Mouse (Mus musculus) megakaryocyte, adult 5-6 weeks (primary cell): ENCODE results near the gene Mxd3. TPM values are rescaled to one million over a fixed set of nuclear protein-coding genes. Genes with fewer than 3 reads are reported as not detected.

ENCODE experiments used
- ATAC-seq: 2 replicates; pipeline ENCODE4 v1.8.0; 2016; ENCODE audit warnings: mild to moderate bottlenecking, inconsistent platforms; ENCODE audit not compliant: poor library complexity, severe bottlenecking
- total RNA-seq, 2 experiments: library from RNA; stranded (forward) in 1 of 2; stranded (reverse) in 1 of 2; fragments of 153-499, 151-499 nt in 1 of 2; fragments of 221-1000, 200-1000 nt in 1 of 2; gene quantifications; 2 replicates each; pipeline versions ENCODE4 v1.2.3 to v1.2.4; 2015 to 2017

The Mxd3 gene
- total RNA-seq (2015) (33.1 and 36.5 TPM in 2 replicates), total RNA-seq (2017) (31.4 and 36.1 TPM in 2 replicates)

DNA sequence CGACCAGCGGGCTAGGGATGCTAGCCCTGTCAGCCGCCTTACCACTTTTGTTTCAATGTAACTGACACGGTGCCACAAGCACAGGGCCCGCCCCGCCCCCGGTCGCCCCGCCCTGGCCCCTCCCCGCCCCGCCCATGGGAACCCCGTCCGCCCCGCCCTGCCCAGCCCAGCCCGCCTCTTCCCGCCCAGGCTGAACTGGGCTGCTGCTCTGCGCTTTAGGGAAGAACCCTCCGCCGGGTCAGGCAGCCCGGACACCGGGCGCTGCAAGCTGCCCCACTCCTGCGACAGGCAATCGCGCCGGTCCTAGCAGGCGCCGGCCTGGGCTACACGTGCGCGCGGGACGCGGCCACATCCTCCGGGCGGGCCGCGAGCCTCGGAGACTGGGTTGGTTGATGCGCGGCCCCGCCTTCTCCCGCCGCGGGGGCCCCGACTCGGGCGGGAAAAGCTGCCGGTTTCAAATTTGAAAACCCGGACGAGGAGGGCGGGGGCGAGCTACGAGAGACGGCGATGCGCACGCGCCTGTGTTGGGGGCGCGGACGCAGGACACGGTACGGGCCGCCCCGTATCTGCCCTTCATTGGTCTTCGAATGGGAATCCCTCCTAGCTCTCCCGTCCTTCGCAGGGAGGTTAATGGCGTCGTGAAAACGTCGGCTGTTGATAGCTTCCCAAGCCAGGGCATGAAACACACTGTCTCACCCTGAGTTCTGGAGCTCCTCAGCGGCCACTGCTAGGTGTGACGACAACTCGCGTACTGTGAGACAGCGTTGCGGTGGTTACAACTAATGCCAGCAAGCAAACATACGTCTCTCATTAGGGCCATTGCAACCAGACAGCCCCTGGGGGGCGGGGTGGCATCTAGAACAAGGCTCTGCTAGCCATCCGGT lies at the start of gene Mxd3:
Mxd3 (minus strand) TSS at position 141 of the 884 bp plus-strand sequence.
- ATAC-seq, result peak; percentile 69

DNA sequence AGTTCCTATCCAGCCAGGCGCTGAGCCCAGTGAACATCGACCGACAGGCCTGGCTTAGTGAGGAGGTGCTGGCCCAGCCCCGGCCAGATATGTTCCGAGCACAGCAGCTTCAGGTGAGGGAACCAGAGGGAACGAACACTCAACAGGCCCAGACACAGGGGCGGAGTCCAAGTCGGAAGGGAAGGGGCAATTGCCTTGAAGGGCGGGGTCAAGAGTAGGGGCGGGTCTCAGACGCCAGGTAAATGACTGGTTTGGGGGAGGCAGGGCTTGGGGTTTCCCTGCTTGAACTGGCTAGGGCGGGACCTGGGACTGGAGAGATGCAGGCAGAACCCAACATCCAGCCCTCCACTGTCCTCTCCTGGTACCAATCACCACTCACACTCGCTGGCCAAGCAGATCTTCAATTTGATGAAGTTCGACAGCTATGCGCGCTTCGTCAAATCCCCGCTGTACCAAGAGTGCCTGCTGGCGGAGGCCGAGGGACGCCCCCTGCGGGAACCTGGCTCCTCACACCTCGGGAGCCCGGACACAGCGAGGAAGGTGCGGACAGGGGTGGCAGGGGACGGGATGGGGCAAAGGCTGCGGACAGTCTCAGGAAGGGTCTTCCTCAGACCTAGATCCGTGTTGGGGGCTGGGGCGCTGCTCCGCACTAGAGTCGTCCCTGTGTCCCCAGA lies 49.4 kb upstream of the Mxd3 start:
- no peak for ATAC-seq

DNA sequence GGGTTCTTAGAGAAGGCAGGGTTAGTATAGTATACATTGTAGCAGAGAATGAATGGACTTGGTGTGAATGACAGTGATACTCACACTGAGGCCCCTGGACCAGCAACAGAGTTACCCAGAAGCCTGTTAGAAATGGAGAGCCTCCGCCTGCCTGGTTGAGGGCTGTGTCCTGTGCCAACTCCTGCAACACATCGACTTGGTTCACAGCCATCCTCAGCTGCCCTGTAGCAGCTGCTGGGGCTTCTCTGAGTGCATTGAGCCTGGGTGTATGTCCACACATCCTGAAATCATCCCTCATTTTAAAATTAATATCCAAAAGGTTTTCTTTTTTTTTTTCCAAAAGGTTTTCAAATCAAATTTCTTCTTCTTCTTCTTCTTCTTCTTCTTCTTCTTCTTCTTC lies 46.3 kb upstream of the Mxd3 start:
- no peak for ATAC-seq

DNA sequence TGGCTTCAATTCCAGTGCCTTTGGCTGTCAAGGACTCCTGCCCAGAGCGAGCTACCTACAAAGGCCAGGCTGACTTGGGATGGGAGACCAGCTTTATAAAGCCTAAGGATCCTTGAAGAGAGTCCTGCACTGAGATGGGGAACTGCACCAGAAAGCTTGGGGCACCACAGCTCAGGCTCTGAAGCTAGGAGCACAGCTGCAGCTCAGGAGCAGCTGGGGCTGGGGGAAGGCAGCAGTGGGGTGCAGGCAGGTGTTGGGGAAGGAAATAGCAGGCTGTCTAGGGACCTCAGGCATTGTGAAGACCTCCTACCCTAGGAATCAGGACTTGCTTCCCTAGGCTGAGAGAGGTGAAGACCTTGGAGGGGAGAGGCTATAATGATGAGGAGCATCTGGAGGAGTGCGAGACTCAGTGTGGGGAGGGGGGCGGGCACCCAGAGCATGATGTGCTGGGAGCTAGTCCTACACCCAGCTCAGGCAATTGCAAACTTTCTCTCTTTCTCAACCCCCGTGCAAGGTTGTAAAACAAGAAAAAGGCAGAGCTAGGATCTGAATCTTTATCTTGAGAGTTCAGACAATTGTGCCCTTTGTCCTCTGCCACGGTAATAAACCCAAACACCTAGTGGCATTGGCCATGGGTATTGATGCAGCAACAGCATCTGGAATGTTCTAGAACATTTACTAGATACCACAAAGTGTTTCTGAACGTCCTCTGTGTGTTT lies 44.7 kb upstream of the Mxd3 start:
- no peak for ATAC-seq

DNA sequence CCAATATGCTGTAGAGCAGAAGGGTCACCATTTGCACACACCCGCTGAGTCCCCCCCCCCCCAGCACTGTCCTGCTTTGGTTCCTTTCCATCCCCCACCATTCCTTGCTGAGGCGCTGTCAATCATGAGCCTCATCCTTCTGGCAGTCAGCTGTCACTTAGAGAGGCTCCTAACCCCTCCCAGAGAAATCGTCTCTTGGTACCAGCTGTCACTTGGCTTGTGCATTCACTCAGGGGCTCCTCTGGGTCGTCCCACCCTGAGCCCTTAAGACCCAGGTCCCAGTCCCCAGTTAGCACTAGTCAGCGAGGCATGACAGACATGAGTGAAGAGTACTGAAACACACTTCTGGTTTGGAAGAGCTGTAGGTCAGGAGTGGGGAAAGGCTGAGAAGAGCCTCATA lies 42.1 kb upstream of the Mxd3 start:
- no peak for ATAC-seq

DNA sequence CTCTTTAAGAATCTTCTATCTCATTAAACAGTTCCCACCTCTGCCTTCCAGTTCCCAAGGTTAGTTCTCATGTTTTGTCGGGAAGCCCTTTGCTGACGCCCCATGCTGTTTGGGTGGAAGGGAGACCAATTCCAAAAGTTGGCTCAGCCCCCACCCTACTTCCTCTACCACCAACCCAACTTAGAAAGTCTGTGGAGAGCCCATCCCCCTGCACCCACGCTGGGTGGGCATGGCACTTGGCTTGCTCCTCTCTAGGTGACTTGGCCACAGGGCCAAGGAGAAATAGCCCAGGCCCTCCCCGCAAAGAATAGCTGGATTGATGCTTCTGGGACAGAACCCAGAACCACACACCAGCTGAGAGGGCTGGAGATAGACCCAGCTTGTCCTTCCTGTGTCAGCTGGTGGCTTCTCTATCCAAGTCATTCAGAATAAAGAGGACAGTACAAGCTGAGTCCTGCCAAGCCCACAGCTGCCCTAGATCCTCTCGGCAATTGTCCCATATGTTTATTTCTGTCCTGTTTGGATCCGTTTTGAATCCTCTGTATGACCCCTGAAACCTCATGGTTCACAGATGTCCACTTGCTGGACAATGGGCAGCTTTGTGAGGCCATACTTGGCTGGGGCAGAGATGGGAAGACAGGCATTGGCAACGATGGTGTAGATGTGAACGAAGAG lies 41.5 kb upstream of the Mxd3 start:
- no peak for ATAC-seq

DNA sequence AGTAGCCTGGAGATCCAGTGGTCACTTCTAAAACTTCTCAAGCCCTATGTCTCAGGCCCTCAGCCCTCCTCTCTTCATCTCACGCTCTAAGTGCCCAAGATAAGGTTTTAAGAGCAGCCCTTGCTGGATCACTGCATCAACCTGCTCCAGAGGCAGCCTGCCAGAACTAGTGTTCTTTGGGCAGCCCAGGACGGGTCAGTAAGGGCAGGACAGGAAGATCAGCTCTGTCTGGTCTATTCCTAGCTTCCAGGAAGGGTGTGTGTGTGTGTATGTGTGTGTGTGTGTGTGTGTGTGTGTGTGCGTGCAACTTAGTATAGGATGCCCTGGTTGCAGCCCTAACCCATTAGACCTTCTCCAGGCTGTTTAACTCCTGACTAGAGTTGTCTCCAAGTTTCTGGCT lies 40.6 kb upstream of the Mxd3 start:
- ATAC-seq, result no peak

DNA sequence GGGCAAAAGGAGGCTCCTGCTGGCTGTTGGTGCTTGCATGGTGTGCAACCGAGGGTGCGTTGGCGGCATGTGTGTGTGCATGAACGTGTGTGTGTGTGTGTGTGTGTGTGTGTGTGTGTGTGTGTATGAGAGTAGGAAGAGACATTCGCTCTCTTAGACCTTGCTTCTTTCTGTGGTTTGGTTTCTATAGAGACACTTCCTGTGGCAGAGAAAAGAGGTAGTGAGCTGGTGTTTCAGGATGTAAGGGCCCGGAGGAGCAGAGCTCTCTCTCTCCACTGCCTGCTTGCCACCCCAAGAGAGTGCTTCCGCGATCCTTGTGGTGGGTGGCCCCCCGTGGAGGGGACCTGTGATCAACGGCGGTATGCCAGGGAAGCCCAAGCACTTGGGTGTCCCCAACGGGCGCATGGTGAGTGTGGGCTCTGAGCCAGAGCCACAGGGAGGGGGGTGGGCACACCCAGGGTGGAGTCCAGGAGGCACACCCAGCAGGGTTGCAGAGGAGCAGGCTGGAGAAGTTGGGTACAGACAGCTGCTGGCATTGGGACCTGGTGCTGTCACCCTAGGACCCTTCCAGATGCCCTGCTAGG lies 40.0 kb upstream of the Mxd3 start, which contains the start of gene Rgs14:
Rgs14 (plus strand) TSS at position 202 of the 584 bp plus-strand sequence.
- ATAC-seq, result peak; percentile 87

DNA sequence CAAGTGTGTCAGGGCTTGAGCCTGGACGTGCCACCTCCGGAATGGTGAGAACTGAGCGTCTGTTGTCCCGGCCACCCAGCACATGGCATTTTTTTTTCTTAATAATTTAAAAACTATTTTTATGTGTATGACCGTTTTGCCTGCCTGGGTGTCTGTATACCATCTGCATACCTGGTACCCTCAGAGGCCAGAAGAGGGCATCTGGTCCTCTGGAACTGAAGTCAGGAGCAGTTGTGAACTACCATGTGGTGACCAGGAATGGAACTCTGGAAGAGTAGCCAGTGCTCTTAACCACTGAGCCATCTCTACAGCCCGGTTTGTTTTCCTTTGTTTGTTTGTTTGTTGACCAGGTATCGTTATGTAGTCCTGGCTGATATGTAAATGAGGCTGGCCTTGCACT lies 38.8 kb upstream of the Mxd3 start:
- no peak for ATAC-seq

DNA sequence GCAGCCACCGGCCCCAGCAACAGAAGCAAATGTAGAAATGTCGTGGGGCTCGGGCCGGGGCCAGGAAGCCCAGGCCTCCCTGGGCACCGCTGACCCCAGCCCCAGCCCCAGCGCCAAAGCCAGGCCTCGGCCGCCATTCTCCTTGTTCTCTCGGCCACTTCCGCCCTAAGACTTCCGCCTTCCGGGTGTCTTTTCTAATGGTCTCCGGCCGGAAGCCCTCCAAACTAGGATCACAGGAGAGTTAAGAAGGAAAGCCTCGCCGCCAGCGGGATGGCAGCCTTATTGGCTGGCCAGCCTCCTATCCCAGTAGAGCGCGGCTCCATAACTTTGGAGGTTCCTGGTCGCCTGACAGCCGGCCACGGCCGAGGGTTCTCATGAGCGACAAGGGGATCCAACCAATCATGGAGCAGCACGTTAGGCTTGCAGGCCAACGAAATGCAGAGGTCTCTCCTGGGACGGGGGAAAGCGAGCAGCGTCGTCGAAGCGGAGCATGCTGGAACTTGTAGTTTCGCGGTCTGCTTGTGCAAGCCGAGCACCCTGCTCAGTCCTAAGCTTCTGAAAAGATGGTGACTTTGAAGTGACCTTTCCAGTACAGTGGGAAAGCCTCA lies 32.9 kb upstream of the Mxd3 start, which contains the start of gene Lman2:
Lman2 (minus strand) TSS at position 331 of the 608 bp plus-strand sequence.
- ATAC-seq, result peak; percentile 99

DNA sequence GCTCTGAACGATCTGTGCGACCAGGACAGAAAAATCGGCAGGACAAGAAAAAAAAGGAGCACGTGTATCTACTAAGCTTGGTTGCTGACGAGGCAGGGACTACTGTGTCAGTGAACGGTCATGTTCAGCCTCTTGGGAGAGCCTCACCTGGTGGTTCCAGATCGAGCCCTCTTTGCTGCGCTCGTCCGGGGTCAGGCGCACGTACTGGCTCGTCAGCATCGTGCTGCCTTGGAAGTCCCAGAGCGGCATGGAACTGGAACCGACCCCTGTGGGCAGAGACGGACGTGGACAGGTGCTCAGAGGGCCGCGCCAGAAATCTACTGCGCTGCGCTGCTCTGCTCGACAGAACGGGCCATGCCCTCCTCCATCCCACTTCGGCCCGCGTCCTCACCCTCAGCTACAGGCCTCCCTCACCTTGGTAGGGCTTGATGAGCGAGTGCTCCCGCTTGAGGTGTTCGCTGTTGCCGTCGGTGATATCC lies 32.4 kb upstream of the Mxd3 start:
- ATAC-seq, result peak; percentile 6

DNA sequence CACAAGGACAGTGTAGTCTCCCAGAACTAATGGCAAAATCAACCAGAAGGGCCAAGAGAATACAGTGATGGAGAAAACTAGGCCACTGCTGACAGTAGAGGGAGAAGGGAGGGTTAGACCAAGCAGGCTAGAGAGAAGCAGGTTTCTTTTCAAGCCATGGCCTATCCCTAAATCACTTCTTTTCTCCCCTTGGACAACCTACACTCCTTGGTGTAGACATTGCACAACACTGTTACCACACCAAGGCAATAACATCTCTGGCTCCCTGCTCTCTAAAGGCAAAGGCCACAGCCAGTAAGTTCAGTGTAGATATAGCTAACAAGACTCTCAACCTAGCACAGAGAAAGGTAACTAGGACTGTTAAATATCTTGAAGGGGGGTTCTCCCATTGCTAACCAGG lies 31.5 kb upstream of the Mxd3 start:
- ATAC-seq, result no peak

DNA sequence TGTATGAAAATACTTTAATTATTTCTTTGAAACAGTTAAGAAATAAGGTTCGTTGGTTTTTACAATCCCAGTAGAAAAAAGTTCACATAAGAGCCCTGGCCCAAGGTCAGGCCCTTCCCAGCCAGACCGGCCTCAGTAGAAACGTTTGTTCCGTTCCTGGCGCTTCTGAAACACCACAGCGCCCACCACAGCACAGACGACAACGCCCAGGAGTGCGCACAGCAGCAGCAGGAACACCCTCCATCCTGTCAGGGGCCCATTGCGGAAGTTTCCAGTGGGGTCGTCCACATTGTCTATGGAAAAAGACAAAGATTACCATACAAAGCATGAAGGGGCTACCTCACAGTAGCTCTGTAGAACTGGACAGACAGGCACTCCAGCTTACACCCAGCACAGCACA lies 17.1 kb upstream of the Mxd3 start:
- ATAC-seq, result no peak

DNA sequence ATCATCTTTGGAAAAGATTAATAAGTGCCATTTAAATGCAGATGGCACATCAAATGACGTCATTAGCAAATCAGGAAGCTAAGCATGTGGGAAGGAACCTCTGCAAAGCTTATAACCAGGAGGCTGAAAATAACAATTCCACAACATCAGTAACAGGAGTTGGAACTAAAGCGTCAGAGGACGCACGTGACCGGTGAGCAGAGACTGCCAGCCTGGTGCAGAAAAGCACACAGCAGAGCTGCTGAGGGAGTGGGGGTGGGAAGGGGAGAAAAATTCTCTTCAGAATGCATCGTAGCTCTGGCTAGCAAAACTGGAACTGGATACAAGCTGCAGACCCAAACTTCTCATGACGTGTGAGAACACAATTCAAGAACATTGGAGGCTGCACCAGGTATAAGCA lies 14.7 kb upstream of the Mxd3 start:
- ATAC-seq, result no peak

DNA sequence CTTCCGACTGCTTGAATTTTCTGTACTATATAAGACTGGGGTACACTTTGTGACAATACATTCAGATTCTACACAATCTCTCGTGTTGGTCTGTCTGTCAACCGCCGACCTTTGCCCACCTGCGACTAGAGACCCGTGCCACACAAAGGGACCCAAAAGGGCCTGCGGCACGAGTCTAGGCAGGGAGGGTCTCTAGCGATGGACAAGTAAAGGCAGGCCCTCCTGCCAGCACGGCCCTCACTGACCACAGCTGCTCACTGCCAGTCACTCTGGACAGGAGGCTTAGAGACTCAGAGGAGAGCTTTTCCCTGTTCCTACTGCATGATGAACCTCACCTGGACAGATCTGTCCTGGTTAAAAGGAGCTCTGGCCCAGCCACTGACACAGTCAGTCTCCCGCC lies 12.8 kb upstream of the Mxd3 start:
- ATAC-seq, result no peak

DNA sequence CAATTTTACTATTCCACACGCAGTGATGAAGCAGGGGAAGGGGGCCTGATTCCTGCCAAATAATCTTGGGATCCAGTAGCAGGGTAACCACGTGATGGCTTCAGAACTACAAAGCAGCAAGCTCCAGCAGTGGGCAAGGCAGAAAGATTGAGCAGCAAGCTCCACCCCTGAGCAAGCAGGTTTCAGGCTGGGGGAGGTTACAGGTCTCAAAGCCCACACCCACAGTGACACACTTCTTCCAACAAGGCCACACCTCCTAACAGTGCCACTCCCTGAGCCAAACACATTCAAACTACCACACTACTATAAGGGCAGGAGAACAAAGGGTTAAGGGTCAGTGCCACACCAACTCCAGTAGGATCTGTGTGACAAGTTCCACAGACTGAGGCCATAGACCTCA lies 9.6 kb upstream of the Mxd3 start:
- no peak for ATAC-seq

DNA sequence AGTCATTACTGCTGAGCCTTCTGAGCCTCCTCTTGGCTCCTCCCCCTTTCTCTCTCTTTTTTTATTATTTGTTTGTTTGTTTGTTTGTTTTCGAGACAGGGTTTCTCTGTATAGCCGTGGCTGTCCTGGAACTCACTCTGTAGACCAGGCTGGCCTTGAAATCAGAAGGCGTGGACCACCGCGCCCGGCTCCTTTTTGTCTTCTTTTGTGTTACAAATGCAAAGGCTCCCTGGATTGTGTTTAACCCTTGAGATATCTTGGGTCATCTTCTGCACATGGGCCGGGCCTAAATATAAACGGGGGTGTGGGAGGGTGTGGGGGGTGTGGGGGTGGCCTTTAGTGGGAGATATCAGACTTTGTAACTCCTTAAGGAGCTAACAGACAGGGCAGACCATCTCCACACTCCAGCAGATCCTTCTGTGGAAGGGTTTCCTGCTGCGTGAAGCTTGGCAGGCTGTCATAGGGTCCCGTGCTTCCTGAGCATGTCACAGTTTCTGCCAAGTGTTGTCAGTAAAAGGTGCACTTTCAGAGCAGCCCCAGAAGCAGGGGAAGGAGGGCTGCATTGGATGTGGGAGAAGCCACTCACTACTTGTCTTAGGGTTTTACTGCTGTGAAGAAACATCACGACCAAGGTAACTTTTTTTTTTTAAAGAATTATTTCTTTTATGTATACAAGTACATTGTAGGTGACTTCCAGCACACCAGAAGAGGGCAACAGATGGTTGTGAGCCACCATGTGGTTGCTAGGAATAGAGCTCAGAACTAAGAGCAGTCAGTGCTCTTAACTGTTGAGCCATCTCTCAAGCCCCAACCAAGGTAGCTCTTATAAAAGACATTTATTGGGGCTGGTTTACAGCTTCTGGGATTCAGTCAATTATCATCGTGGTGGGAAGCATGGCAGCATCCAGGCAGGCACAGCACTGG lies 8.8 kb upstream of the Mxd3 start:
- no peak for ATAC-seq

DNA sequence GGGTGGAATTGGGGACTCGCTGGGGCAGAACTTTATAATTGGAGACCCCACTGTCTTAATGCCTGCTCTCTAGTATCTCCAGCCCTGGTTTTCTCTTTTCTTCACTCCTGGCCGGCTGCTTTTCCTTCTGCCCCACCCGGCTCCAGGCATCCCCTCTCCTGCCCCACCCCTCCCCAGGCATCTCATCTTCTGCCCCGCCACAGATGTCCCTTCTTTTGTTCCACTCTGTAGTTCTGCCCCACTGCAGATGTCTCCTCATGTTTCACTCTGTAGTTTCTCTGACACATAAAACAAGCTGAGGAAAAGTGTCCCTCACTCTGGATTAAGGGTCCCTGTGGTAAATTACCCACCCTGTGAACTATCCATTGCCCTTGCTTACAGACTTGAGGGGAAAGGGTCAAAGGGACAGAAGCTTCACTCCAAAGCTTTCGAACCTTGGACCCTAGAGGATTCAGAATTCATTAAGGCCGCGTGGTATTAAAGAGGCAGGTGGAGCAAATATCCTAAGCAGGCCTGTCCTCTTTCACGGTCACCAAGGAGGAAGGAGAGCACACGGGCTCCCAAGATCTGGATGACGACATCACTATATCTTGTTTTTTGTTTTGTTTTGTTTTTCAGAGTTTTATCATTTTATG lies 7.8 kb upstream of the Mxd3 start:
- ATAC-seq, result no peak
